Mouse (Mus musculus): ENCODE results near the gene Notch3.
A peak's percentile ranks its signal among the peaks of the same experiment; 100 is the strongest.
"Not testable (repeated sequence)": the region's sequence is repeated elsewhere in the genome, so short reads cannot be mapped to it uniquely, and the experiment has no call there.

The Notch3 gene

GRCm38 (mm10) chr17:32117287-32117871, 49.3 kb downstream of the Notch3 start:
- DNase-seq: no peak

- no peak for DNase-seq
Observed at GRCm38 (mm10) chr17:32116586-32117286, 49.9 kb downstream of the Notch3 start.

GRCm38 (mm10) chr17:32114486-32114885, 52.2 kb downstream of the Notch3 start:
- not testable (repeated sequence) for DNase-seq

GRCm38 (mm10) chr17:32113523-32114421, 52.9 kb downstream of the Notch3 start:
- DNase-seq: peak; percentile 57

- DNase-seq: no peak
Observed at GRCm38 (mm10) chr17:32113255-32113522, 53.5 kb downstream of the Notch3 start.

GRCm38 (mm10) chr17:32112434-32113254, 54.0 kb downstream of the Notch3 start:
- no peak for DNase-seq

GRCm38 (mm10) chr17:32110980-32111780, 55.5 kb downstream of the Notch3 start:
- no peak for DNase-seq

GRCm38 (mm10) chr17:32110424-32110823, 56.2 kb downstream of the Notch3 start:
- DNase-seq: no peak

GRCm38 (mm10) chr17:32109201-32109940, 57.3 kb downstream of the Notch3 start:
- DNase-seq: no peak

- not testable (repeated sequence) for DNase-seq
Observed at GRCm38 (mm10) chr17:32108320-32109011, 58.2 kb downstream of the Notch3 start.

- no peak for DNase-seq
Observed at GRCm38 (mm10) chr17:32107877-32108276, 58.8 kb downstream of the Notch3 start.

- no peak for DNase-seq
Observed at GRCm38 (mm10) chr17:32106358-32106757, 60.3 kb downstream of the Notch3 start.

GRCm38 (mm10) chr17:32103054-32103453, 63.6 kb downstream of the Notch3 start:
- DNase-seq: no peak

GRCm38 (mm10) chr17:32099943-32100586, 66.6 kb downstream of the Notch3 start:
- DNase-seq: no peak

GRCm38 (mm10) chr17:32099574-32099942, 67.1 kb downstream of the Notch3 start:
- no peak for DNase-seq

- not testable (repeated sequence) for DNase-seq
Observed at GRCm38 (mm10) chr17:32098905-32099304, 67.7 kb downstream of the Notch3 start.

- DNase-seq: no peak
Observed at GRCm38 (mm10) chr17:32097676-32098075, 69.0 kb downstream of the Notch3 start.

GRCm38 (mm10) chr17:32092895-32093294, 73.8 kb downstream of the Notch3 start:
- DNase-seq: no peak

GRCm38 (mm10) chr17:32092241-32092619, 74.4 kb downstream of the Notch3 start:
- no peak for DNase-seq
